Mouse (Mus musculus) G1E (cell line): ENCODE measurements around the gene Sox5.

ENCODE experiments used
- CTCF ChIP-seq: IDR thresholded peaks from 2 replicates; pipeline ENCODE4 v1.5.1; 2012; ENCODE audit warnings: low read depth, low read length, inconsistent platforms, mixed read lengths
- GATA1 ChIP-seq: IDR thresholded peaks from 2 replicates; pipeline ENCODE4 v1.6.1; 2012; ENCODE audit warnings: borderline replicate concordance, low read length, inconsistent platforms, mixed read lengths
- POLR2AphosphoS5 ChIP-seq: IDR thresholded peaks from 2 replicates; pipeline ENCODE4 v1.6.1; 2012; ENCODE audit warnings: low read depth, low read length, inconsistent platforms; ENCODE audit not compliant: insufficient replicate concordance
- TAL1 ChIP-seq: conservative IDR thresholded peaks from 2 replicates; pipeline ENCODE4 v1.6.1; 2012; ENCODE audit warnings: low read depth, low read length, inconsistent platforms, mixed read lengths

DNA sequence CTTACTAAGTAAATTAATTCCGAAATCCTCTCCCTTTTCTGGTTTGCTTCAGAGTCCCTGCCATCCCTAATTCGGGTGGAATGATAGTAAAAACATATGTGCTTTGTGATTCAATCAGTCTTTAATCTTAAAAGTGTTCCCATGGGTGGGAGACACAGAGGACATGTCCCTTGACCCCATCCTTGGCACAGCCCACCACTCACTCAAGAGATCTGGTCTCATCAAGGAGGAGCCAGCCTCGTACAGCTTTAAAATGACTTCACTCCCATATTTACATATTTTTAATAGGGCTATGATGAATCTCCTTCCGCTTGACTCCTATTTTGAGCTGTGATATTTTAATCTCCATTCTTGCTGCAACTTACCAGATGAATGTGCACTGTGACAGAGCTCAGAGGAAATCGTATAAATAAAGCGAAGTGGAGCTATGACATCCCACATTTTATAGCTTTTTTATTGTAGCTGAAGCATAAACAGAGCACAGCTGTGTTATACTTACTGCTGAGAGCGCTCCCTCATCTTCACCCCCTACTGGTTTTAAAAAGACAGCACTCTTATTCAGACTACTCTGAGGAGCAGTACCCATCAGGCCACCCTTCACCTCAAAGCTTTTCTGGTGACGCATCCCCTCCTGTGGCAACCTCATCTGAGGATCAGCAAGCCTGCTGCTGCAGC, 185.1 kb downstream of the Sox5 start:
- TF ChIP-seq TAL1 (no peak), CTCF (no peak), GATA1 (no peak), POLR2AphosphoS5 (no peak)
